In the genomic region with DNA sequence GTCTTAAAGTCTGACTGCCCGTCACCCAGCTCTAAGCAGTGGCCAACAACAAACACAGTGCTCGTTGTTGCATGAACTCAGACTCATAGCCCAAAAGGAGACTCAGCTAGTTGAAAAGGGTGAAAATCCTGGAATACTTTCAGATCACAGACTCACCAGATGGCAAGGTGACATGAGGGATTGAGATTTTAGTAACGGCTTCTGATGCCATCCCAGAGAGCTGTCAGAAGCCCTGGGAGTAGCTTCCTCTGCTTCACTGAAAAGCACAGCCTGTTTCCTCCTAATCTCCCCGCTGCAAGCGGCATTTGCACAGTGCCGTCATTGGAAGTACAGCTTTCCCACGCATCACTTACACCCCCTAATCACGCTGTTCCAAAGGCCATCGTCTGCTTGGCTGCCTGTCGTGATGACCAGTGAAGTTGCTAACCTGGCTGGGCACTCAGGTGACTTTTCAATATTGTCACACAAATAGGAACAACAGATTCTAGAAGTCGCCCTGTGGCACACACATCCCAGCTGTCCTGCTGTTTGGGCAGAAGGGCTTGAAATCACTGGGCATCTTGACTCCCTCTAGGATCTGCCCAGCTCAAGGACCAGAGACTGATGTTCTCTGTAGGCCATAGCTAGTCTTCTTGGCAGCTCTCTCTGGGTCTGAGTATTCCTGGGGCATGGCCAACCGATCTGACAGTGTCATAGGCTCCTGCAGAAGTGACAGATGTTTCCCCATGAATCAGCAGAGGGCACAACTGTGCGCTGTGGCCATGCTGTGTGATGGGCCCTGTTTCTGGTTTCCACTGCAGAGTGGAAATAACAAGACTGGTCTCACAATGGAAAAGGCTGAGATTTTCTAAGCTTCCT, we compare ENCODE assay signal across 9 mouse cellular contexts. TPM values are rescaled to one million over a fixed set of nuclear protein-coding genes. Genes with fewer than 3 reads are reported as not detected.
DNase-seq lines count a peak whose midpoint lies in the region; ATAC-seq and TF ChIP-seq lines count a peak whose summit lies in the region.
"Had no signal": no experiment of that assay in that cellular context is flagged by ENCODE, and none has a peak within 500 bp of the region (broad histone marks: within the 10 kb centered on the region; RNA-seq: fewer than 3 reads in every experiment).

No protein-coding gene starts in this region.

- no peaks in the 10 kb centered on the region for H3K9me3 ChIP-seq in midbrain, embryonic 14.5 days (ENCODE audit: control insufficient read depth, low read length)
- no peaks in the 10 kb centered on the region for H3K9me3 ChIP-seq in midbrain, embryonic 10.5 days (replicated peaks)
- no peaks in the 10 kb centered on the region for H3K9me3 ChIP-seq in forebrain, postnatal 0 days (ENCODE audit: low read length)

- peak; percentile 28 to 67 for DNase-seq in frontal cortex, adult 2 months (ENCODE audit: extremely low spot score in 1 of 2, low spot score in 1 of 2)
- DNase-seq in frontal cortex, postnatal 10 days (ENCODE audit: low spot score in 2 of 2) = no peak
- peak; percentile 6 for DNase-seq in midbrain, embryonic 14.5 days
- DNase-seq in midbrain, embryonic 10.5 days (ENCODE audit: low spot score) = no peak
- peak; percentile 32 for DNase-seq in forebrain, postnatal 0 days
- peak; percentile 40 for DNase-seq in testis, postnatal 10 days (ENCODE audit: low spot score)
- no peak for DNase-seq in lung, postnatal 36 days
- DNase-seq in kidney, postnatal 4 days = no peak
- DNase-seq: kidney, adult 18-20 months had no signal

- H3K4me1 ChIP-seq in midbrain, embryonic 14.5 days (ENCODE audit: control insufficient read depth, insufficient read depth, low read length) = no peaks in the 10 kb centered on the region
- H3K4me1 ChIP-seq in midbrain, embryonic 10.5 days = peaks cover 19% of the 10 kb centered on the region
- no peaks in the 10 kb centered on the region for H3K4me1 ChIP-seq in forebrain, postnatal 0 days (ENCODE audit: insufficient read depth)

- WGBS in midbrain, embryonic 14.5 days = 40% methylated on average over 13 of the region's 13 CpGs
- 65% methylated on average over 13 of the region's 13 CpGs for WGBS in midbrain, embryonic 10.5 days
- WGBS in forebrain, postnatal 0 days = 49% methylated on average over 13 of the region's 13 CpGs

- TF ChIP-seq CTCF in forebrain, postnatal 0 days (IDR thresholded peaks at IDR 0.05; ENCODE audit: low read depth) = no peak

- no peak overlapping the region for H3K27ac ChIP-seq in midbrain, embryonic 14.5 days (replicated peaks; ENCODE audit: low read depth, low read length)
- no peak overlapping the region for H3K27ac ChIP-seq in midbrain, embryonic 10.5 days (replicated peaks)
- H3K27ac ChIP-seq in forebrain, postnatal 0 days (ENCODE audit: low read depth, low read length) = no peak overlapping the region

- H3K36me3 ChIP-seq in midbrain, embryonic 14.5 days (ENCODE audit: control insufficient read depth, insufficient read depth, low read length) = peaks cover 3% of the 10 kb centered on the region; the same call in 1 of the 2 replicates
- no peaks in the 10 kb centered on the region for H3K36me3 ChIP-seq in midbrain, embryonic 10.5 days
- no peaks in the 10 kb centered on the region for H3K36me3 ChIP-seq in forebrain, postnatal 0 days (ENCODE audit: insufficient read depth)

- no peak overlapping the region for H3K4me3 ChIP-seq in midbrain, embryonic 14.5 days (replicated peaks; ENCODE audit: low read depth, low read length)
- no peak overlapping the region for H3K4me3 ChIP-seq in midbrain, embryonic 10.5 days
- H3K4me3 ChIP-seq in forebrain, postnatal 0 days (ENCODE audit: low read depth, low read length) = no peak overlapping the region

- H3K9ac ChIP-seq in midbrain, embryonic 14.5 days (replicated peaks; ENCODE audit: low read length) = no peak overlapping the region
- H3K9ac ChIP-seq in forebrain, postnatal 0 days = no peak overlapping the region

- no peak for ATAC-seq in midbrain, embryonic 14.5 days (ENCODE audit: low FRiP score, low TSS enrichment)
- peak; percentile 78 for ATAC-seq in forebrain, postnatal 0 days

- H3K27me3 ChIP-seq in midbrain, embryonic 14.5 days (ENCODE audit: control insufficient read depth, insufficient read depth, low read length) = no peaks in the 10 kb centered on the region
- no peaks in the 10 kb centered on the region for H3K27me3 ChIP-seq in midbrain, embryonic 10.5 days (ENCODE audit: low read depth, poor library complexity, severe bottlenecking)
- no peaks in the 10 kb centered on the region for H3K27me3 ChIP-seq in forebrain, postnatal 0 days (ENCODE audit: insufficient read depth, low read length)

- no peak overlapping the region for H3K4me2 ChIP-seq in midbrain, embryonic 14.5 days (ENCODE audit: low read length)
- no peak overlapping the region for H3K4me2 ChIP-seq in forebrain, postnatal 0 days (ENCODE audit: low read depth)

RNA-seq across cellular contexts. Expression of a gene that starts 29.6 kb away (rescaled TPM):
- polyA plus RNA-seq in frontal cortex, adult 2 months (2012; rRNA removed) = 46.4 and 50.4 TPM in 2 replicates
- polyA plus RNA-seq in midbrain, embryonic 14.5 days (2014; fragmentation: Nextera tagmentation; extraction: Ambion mirVana) = 31.0 and 31.6 TPM in 2 replicates
- 14.7 and 16.6 TPM in 2 replicates for polyA plus RNA-seq in midbrain, embryonic 10.5 days (2016; fragmentation: Nextera tagmentation; extraction: Ambion mirVana)
- 8.0 and 11.2 TPM in 2 replicates for total RNA-seq in forebrain, postnatal 0 days (2014; rRNA removed)
- 28.5 and 36.2 TPM in 2 replicates for polyA plus RNA-seq in forebrain, postnatal 0 days (2015; fragmentation: Nextera tagmentation; extraction: Ambion mirVana)

RNA-seq across cellular contexts. Expression of a gene that starts 37.9 kb away (rescaled TPM):
- polyA plus RNA-seq in frontal cortex, adult 2 months (2012; rRNA removed) = 0.08 TPM in 2 replicates
- 0.09 TPM in 1 of 2 replicates, not detected in the other for polyA plus RNA-seq in midbrain, embryonic 14.5 days (2014; fragmentation: Nextera tagmentation; extraction: Ambion mirVana)
- polyA plus RNA-seq in midbrain, embryonic 10.5 days (2016; fragmentation: Nextera tagmentation; extraction: Ambion mirVana) = 0.05 TPM in 1 of 2 replicates, not detected in the other
- total RNA-seq in forebrain, postnatal 0 days (2014; rRNA removed) = not detected in 2 replicates
- polyA plus RNA-seq in forebrain, postnatal 0 days (2015; fragmentation: Nextera tagmentation; extraction: Ambion mirVana) = 0.05 and 0.10 TPM in 2 replicates

RNA-seq across cellular contexts. Expression of a gene that starts 47.9 kb away (rescaled TPM):
- 30.6 and 30.7 TPM in 2 replicates for polyA plus RNA-seq in frontal cortex, adult 2 months (2012; rRNA removed)
- polyA plus RNA-seq in midbrain, embryonic 14.5 days (2014; fragmentation: Nextera tagmentation; extraction: Ambion mirVana) = 52.1 and 59.6 TPM in 2 replicates
- 57.5 and 60.1 TPM in 2 replicates for polyA plus RNA-seq in midbrain, embryonic 10.5 days (2016; fragmentation: Nextera tagmentation; extraction: Ambion mirVana)
- 40.5 and 47.7 TPM in 2 replicates for total RNA-seq in forebrain, postnatal 0 days (2014; rRNA removed)
- 37.3 and 43.8 TPM in 2 replicates for polyA plus RNA-seq in forebrain, postnatal 0 days (2015; fragmentation: Nextera tagmentation; extraction: Ambion mirVana)

Comparison
In these comparisons a context has a peak if more than half of its experiments do, and no peak if none do; other contexts are left out.
1. DNase-seq: peak in frontal cortex, adult 2 months (2 of 2), midbrain, embryonic 14.5 days (single experiment), forebrain, postnatal 0 days (single experiment) and testis, postnatal 10 days (single experiment); none in frontal cortex, postnatal 10 days (0 of 2), midbrain, embryonic 10.5 days (single experiment), lung, postnatal 36 days (single experiment) and kidney, postnatal 4 days (0 of 2).